Mouse (Mus musculus): ENCODE results near the gene Mydgf.

DNA sequence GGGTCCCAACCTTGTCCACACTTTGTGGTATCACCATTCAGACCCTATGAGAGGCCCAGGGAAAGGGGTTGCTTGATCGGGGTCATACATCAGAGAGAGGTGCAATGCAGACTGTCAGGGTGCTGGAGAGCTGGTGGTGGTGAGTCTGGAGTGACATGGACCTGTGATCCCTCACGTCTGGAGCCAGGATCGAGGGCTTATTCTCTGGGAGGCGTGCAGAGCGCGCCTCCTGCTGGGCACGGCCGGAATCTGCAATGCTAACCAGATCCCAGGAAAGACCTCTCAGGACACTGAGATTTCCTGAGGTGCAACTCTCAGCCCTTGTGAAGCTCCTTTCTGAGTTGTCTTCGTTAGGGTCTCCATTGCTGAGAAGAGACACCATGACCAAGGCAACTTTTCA is 24.0 kb downstream of the Mydgf start:
- TF ChIP-seq POLR2A (IDR thresholded peaks at IDR 0.05; ENCODE audit: insufficient read depth, low read depth, low read length) (no peak), CTCF (IDR thresholded peaks at IDR 0.05; ENCODE audit: insufficient read depth, low read depth, low read length) (peak; percentile 96)
